Mouse (Mus musculus): ENCODE measurements around the gene Cars2.
"Not testable (repeated sequence)": the region's sequence is repeated elsewhere in the genome, so short reads cannot be mapped to it uniquely, and the experiment has no call there.

The Cars2 gene

DNA sequence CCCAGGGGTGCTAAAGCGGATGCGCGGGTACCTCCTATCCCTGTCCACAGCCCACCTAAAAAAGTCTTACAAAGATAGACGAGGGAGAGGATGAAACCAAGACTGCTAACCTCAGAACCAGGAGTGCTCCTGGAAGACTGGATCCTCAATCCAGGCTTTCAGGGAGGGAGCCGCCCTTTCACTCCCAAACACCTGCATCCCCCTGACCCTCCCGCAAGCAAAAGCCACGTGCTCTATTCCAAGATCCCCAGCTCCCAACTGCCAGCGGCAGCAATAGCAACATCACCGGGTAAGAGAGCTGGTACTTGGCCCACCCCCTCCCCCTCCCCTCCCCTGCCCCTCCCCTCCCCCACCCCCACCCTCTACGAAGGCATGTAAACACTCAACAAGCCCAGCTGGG lies 75.2 kb downstream of the Cars2 start:
- DNase-seq (ENCODE audit: low spot score), result no peak

DNA sequence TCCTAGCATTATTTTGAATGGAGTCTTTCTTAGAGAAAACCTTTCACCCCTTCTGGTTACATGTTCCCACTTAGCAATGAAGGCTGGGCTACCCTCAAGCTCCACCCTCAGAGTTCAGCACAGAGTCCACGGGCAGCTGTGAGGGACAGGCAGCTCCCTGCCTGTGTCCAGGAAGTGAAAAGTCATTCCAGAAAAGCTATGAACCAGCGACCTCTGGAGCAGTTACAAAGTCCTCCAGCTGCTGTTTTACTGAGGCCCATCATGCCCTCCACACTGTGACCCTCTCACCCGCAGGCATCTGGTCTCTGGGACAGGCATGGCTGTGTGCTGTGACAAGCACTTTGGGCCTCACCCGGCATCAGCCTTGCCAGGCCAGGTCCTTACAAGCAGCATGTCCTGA lies 77.5 kb downstream of the Cars2 start:
- no peak for DNase-seq (ENCODE audit: low spot score)

DNA sequence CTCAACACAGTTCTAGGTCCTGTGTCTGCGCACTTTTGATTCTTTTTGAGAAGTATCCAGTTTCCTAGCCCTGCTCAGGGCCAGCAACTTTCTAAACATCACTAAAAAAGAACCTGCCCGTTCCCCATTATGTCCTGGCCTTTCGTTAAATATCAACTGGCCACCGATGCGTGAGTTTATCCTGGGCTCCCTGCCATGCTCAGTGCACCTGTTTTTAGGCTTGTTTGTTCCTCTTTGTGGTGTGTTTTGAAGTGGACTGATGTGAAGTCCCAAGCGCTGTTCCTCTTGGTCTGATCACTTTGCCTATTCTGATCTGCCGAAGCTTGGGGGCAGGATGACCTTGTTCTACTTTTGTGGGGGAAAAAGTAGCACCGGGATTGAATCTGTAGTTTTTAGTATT lies 79.3 kb downstream of the Cars2 start:
- no peak for DNase-seq (ENCODE audit: low spot score)

DNA sequence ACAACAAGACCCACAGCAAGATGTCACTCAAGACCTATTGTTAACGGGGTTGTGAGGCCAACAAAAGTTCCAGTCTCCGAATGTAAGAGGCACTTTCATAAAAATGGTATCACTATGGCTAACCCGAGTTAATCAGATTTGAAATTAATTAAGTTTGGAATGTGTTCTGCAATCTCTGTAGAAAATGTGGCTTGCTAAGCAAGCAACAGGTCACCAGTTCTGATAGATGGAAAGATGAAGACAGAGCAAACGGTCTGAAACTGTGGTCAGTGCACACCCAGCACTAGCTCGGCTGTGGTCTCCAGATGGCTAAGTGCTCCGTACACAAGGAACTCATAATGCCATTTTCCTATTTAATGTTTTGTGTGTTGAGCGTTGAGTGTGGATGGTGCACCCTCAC lies 79.9 kb downstream of the Cars2 start:
- no peak for DNase-seq (ENCODE audit: low spot score)

DNA sequence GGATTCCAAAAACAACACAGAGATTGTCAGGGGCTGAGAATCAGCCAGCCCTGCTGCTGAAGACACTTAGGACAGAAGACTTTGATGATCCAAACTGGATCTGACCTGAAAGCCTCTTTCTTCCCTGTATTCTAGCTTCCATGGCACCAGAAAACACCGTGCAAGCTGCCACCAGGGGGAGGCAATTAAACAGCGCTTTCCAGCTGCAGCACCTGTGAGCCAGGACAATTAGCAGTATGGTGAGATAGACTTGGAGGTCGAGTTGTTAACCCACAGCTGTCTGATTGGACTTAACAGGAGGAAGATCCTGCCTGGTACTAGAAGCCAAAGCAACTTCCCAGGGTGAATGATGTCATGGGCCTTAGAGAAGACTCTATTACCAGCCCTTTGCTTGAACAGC lies 81.5 kb downstream of the Cars2 start:
- no peak for DNase-seq (ENCODE audit: low spot score)

DNA sequence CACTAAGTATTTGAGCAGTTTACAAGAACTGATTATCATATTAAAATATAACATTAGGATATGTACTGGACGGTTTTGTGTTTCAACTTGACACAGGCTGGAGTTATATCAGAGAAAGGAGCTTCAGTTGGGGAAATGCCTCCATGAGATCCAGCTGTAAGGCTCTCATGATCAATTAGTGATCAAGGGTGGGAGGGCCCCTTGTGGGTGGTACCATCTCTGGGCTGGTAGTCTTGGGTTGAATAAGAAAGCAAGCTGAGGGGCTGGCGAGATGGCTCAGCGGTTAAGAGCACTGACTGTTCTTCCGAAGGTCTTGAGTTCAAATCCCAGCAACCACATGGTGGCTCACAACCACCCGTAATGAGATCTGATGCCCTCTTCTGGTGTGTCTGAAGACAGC lies 84.1 kb downstream of the Cars2 start:
- not testable (repeated sequence) for DNase-seq (ENCODE audit: low spot score)

DNA sequence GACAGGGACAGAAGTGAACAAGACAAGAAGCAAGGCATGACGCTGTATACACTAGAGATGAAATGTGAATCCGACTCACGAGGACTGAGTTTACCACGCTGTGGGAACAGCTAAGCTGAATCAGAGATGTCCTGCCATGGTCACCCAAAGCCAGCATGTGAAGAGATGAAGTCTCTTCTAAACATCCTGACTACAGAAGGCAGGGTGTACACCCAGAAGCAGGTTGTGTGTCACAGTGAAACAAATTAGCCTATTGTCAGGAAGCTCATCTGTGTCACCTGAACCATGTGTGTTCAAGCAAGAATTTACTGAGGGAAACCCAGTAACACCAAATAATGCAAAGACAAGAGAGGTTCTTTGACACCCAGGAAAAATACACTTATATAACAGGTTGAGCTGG lies 85.0 kb downstream of the Cars2 start:
- no peak for DNase-seq (ENCODE audit: low spot score)

DNA sequence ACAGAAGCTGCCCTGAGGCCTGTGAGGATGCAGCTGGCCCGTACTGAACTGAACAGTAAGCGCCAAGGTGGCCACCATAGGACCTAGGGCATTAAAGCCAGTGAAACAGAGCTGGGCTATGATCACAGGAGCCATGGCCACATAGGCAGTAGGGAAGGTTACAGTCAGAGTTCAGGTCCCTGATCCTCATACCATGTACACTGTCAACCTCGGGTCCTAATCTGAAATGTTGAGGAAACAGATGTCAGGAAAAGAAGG lies 85.9 kb downstream of the Cars2 start:
- DNase-seq (ENCODE audit: low spot score), result no peak
